Comparison of ENCODE assay signal across 8 mouse cellular contexts in the genomic region with DNA sequence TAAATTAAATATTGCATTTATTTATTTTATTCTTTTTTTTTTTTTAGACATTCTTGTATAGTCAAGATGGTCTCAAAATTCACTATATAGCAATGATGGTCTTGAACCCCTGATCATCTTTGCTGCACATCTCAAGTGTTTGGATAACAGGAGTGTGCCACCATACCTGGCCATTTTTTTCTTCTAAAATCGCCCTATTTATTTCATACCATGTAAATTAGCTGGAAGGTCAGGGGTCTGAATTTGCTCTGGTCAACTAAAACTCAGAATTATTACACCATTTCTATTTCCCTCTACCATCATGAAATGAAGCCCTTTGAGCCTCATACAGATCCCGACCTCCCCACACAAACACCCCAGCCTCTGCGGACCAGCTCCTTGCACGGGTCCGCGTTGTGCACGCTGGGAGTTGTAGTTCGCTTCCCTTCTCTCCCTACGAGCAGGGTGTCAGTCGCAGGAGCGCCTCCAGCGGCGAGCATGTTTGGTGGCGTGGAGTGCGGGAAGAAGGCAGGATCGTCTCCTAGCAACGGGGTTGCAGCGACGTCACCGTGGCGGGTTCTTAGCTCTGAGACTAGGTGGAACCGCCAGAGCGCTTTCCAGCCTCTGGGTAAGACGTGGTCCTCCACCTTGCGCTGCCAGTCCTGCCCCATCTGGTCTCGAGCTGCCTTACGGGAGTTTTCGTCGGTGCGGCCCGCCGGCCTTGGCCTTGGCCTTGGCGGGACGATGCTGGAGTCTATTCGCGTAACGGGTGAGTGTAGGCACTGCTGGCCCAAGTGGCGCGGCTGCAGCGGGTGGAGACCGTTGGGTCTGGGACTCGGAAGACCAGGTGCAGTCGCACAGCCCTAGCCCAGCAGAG. TPM values are rescaled to one million over a fixed set of nuclear protein-coding genes. Genes with fewer than 3 reads are reported as not detected.
A peak's percentile ranks its signal among the peaks of the same experiment; 100 is the strongest.
DNase-seq lines count a peak whose midpoint lies in the region; ATAC-seq lines count a peak whose summit lies in the region.

A gene (plus strand): TSS at position 512 of the 856 bp plus-strand sequence.

- no peak within 1 kb of the TSS for H3K27ac ChIP-seq in embryonic facial prominence, embryonic 11.5 days (replicated peaks; ENCODE audit: low read depth, low read length)
- H3K27ac ChIP-seq in midbrain, embryonic 11.5 days (ENCODE audit: low read depth, low read length), result no peak within 1 kb of the TSS

- H3K4me2 ChIP-seq in embryonic facial prominence, embryonic 11.5 days (ENCODE audit: low read depth, low read length), result peak within 1 kb of the TSS; percentile 66
- peak within 1 kb of the TSS; percentile 50 for H3K4me2 ChIP-seq in midbrain, embryonic 11.5 days

- no peaks in the 10 kb centered on the region for H3K4me1 ChIP-seq in embryonic facial prominence, embryonic 11.5 days (ENCODE audit: control insufficient read depth, insufficient read depth, low read length)
- no peaks in the 10 kb centered on the region for H3K4me1 ChIP-seq in midbrain, embryonic 11.5 days (ENCODE audit: control insufficient read depth, insufficient read depth, low read length)

- WGBS in embryonic facial prominence, embryonic 11.5 days, result 1% methylated on average over 42 of the region's 43 CpGs
- WGBS in midbrain, embryonic 11.5 days, result under 1% methylated on average over 43 of the region's 43 CpGs

- intact Hi-C loops in left cerebral cortex, postnatal 4 days (cut with DNase I), result no loop called here

- no peaks in the 10 kb centered on the region for H3K9me3 ChIP-seq in embryonic facial prominence, embryonic 11.5 days (replicated peaks; ENCODE audit: control insufficient read depth, low read length)
- no peaks in the 10 kb centered on the region for H3K9me3 ChIP-seq in midbrain, embryonic 11.5 days (ENCODE audit: control insufficient read depth, low read length)

- H3K36me3 ChIP-seq in embryonic facial prominence, embryonic 11.5 days (replicated peaks; ENCODE audit: control insufficient read depth, insufficient read depth, low read depth, low read length), result no peaks in the 10 kb centered on the region
- no peaks in the 10 kb centered on the region for H3K36me3 ChIP-seq in midbrain, embryonic 11.5 days (ENCODE audit: control insufficient read depth, insufficient read depth, low read length)

- peak; percentile 97 for ATAC-seq in embryonic facial prominence, embryonic 11.5 days (replicated peaks; ENCODE audit: insufficient number of reproducible peaks, low FRiP score, low TSS enrichment, low read depth)
- peak; percentile 99 for ATAC-seq in midbrain, embryonic 11.5 days (ENCODE audit: low FRiP score)

- H3K27me3 ChIP-seq in embryonic facial prominence, embryonic 11.5 days (ENCODE audit: control insufficient read depth, insufficient read depth, low read length), result no peaks in the 10 kb centered on the region
- no peaks in the 10 kb centered on the region for H3K27me3 ChIP-seq in midbrain, embryonic 11.5 days (ENCODE audit: control insufficient read depth, insufficient read depth, low read length)

- peak; percentile 92 for DNase-seq in adrenal gland, postnatal 25 days
- peak; percentile 98 for DNase-seq in embryonic facial prominence, embryonic 11.5 days (ENCODE audit: low spot score)
- DNase-seq in heart, adult 11 months, result peak; percentile 100
- peak; percentile 96 for DNase-seq in kidney, adult 11 months
- DNase-seq in left cerebral cortex, postnatal 4 days, result peak; percentile 98
- DNase-seq in midbrain, embryonic 11.5 days (ENCODE audit: low spot score, missing footprints), result peak; percentile 99
- DNase-seq in right cerebral cortex, postnatal 4 days, result peak; percentile 97
- DNase-seq in yolk sac, embryonic 10.5 days (ENCODE audit: low spot score), result peak; percentile 95

- H3K9ac ChIP-seq in embryonic facial prominence, embryonic 11.5 days (replicated peaks; ENCODE audit: low read length), result peak within 1 kb of the TSS; percentile 61
- H3K9ac ChIP-seq in midbrain, embryonic 11.5 days (ENCODE audit: low read length), result peak within 1 kb of the TSS; percentile 58

- H3K4me3 ChIP-seq in embryonic facial prominence, embryonic 11.5 days (ENCODE audit: low read depth, low read length), result peak within 1 kb of the TSS; percentile 46
- H3K4me3 ChIP-seq in midbrain, embryonic 11.5 days (ENCODE audit: low read depth, low read length), result peak within 1 kb of the TSS; percentile 41

RNA-seq across cellular contexts. Expression of the gene that starts here (rescaled TPM):
- total RNA-seq in adrenal gland, postnatal 25 days (2021), result 6.6 and 7.2 TPM in 2 replicates
- polyA plus RNA-seq in embryonic facial prominence, embryonic 11.5 days (2014; fragmentation: Nextera tagmentation; extraction: Ambion mirVana), result 6.8 and 8.8 TPM in 2 replicates
- total RNA-seq in left cerebral cortex, postnatal 4 days (2021), result 10 to 100 TPM; 10.1 to 10.3 TPM
- 11.1 and 13.6 TPM in 2 replicates for polyA plus RNA-seq in midbrain, embryonic 11.5 days (2014; fragmentation: Nextera tagmentation; extraction: Ambion mirVana)
